Mouse (Mus musculus): ENCODE data around the gene Tnfaip1. TPM values are rescaled to one million over a fixed set of nuclear protein-coding genes. Genes with fewer than 3 reads are reported as not detected.

The Tnfaip1 gene
- total and polyA plus RNA-seq, 3 experiments = 19.5 to 44.9 (median 24.6) TPM

DNA sequence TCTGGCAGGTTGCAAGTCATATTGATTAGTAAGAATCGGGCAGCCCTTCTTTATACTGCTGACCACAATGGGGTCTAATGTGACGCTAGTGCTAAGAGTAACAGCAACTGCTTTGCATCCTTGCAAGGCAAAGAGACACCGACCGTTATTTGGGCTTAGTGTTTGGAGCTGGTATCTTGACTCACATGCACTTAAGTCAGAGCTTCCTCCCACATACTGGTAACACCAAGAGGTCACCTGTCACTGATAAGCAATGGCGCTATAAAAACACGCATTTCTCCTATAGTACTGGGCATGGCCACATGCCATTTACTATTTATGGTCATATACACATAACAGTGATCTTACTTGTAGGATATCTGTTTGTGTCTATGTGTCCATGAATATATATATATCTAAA, 46.7 kb upstream of the Tnfaip1 start:
- no peak for TF ChIP-seq EP300 (IDR thresholded peaks at IDR 0.05; ENCODE audit: low read length)
- TF ChIP-seq UBTF (IDR thresholded peaks at IDR 0.05; ENCODE audit: low read depth, low read length) = no peak
- TF ChIP-seq RCOR1 (conservative IDR thresholded peaks at IDR 0.05; ENCODE audit: low read depth, low read length) = no peak
- TF ChIP-seq ZMIZ1 (IDR thresholded peaks at IDR 0.05; ENCODE audit: low read depth, low read length) = no peak
- no peak for TF ChIP-seq POLR2A (IDR thresholded peaks at IDR 0.05; ENCODE audit: low read depth, low read length)
- no peak for TF ChIP-seq USF2 (conservative IDR thresholded peaks at IDR 0.05; ENCODE audit: low read depth, low read length)
- TF ChIP-seq MYC (IDR thresholded peaks at IDR 0.05; ENCODE audit: low read depth, low read length) = no peak
- no peak for TF ChIP-seq HCFC1 (IDR thresholded peaks at IDR 0.05; ENCODE audit: low read depth, low read length)
- TF ChIP-seq SIN3A (IDR thresholded peaks at IDR 0.05; ENCODE audit: low read length) = no peak
- no peak for TF ChIP-seq PAX5 (IDR thresholded peaks at IDR 0.05; ENCODE audit: low read length)
- TF ChIP-seq TBP (conservative IDR thresholded peaks at IDR 0.05; ENCODE audit: low read depth, low read length) = no peak
- Histone ChIP-seq H3K4me2 (ENCODE audit: insufficient read depth, low read depth, poor library complexity, severe bottlenecking) (no peak overlapping the region), H3K4me3 (replicated peaks in 1 of 3; ENCODE audit: low read depth in 2 of 3, low read length in 2 of 3, poor library complexity in 1 of 3) (no peak overlapping the region), H3K4me1 (ENCODE audit: control insufficient read depth in 1 of 2, insufficient read depth in 2 of 2) (no peaks in the 10 kb centered on the region), H3K9ac (ENCODE audit: insufficient read depth, low read depth) (no peak overlapping the region), H3K27me3 (replicated peaks) (no peaks in the 10 kb centered on the region), H3K9me3 (replicated peaks; ENCODE audit: low read length) (no peaks in the 10 kb centered on the region), H3K36me3 (replicated peaks in 1 of 2; ENCODE audit: control insufficient read depth in 1 of 2, insufficient read depth in 1 of 2, low read length in 1 of 2) (peaks cover 22 to 64% of the 10 kb centered on the region in 2 experiments), H3K79me2 (replicated peaks; ENCODE audit: control insufficient read depth, extremely low read depth, insufficient read depth, poor library complexity, severe bottlenecking) (0 out of 2 replicates have a peak, but pooled peaks cover 2% of the 10 kb centered on the region), H3K27ac (ENCODE audit: insufficient read depth, low read depth) (no peak overlapping the region)
- dilution Hi-C loops (cut with MboI; ENCODE audit: extremely low pct_ligation_motif_present, extremely low pct_unique_long_range_greater_than_20kb, low sequenced_read_pairs) (no loop called here), in situ Hi-C loops (cut with MboI; ENCODE audit: low pct_ligation_motif_present, low pct_unique_long_range_greater_than_20kb, low sequenced_read_pairs) (loop anchor here (10.0 kb wide), 1 partner anchor 372 kb away; no protein-coding TSS in a partner anchor)
- DNase-seq (ENCODE audit: extremely low read depth) = no peak

DNA sequence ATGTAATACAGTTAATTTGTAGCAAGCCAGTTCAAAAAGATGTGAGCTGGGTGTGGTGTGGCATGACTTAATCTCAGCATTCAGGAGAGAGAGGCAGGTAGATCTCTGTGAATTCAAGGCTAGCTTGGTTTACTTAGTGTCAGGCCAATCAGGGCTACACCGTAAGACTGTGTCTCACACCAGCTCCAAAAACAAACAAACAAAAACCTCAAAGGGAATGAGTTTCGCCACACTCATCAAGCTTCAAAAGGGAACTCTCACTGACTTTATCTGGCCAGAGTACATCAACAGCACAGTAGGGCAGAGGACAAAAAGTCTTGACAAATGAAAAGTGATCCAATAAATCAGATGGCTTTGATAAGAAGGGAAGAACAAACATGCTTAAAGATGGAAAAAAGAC, 38.8 kb upstream of the Tnfaip1 start:
- H3K27me3 ChIP-seq (replicated peaks) = no peaks in the 10 kb centered on the region
- H3K36me3 ChIP-seq (replicated peaks in 1 of 2; ENCODE audit: control insufficient read depth in 1 of 2, insufficient read depth in 1 of 2, low read length in 1 of 2) = peaks cover 20 to 69% of the 10 kb centered on the region in 2 experiments
- TF ChIP-seq ZNF384 (IDR thresholded peaks at IDR 0.05; ENCODE audit: low read depth, low read length) (no peak), USF1 (IDR thresholded peaks at IDR 0.05; ENCODE audit: low read depth, low read length) (no peak), CHD2 (IDR thresholded peaks at IDR 0.05; ENCODE audit: low read length) (no peak), BHLHE40 (IDR thresholded peaks at IDR 0.05; ENCODE audit: low read depth, low read length) (no peak), POLR2AphosphoS2 (IDR thresholded peaks at IDR 0.05; ENCODE audit: low read depth, low read length) (no peak), ETS1 (conservative IDR thresholded peaks at IDR 0.05; ENCODE audit: low read depth, low read length) (no peak), UBTF (IDR thresholded peaks at IDR 0.05; ENCODE audit: low read depth, low read length) (no peak), MAZ (IDR thresholded peaks at IDR 0.05; ENCODE audit: low read depth, low read length) (no peak), NELFE (IDR thresholded peaks at IDR 0.05; ENCODE audit: low read depth, low read length) (no peak), USF2 (conservative IDR thresholded peaks at IDR 0.05; ENCODE audit: low read depth, low read length) (no peak), IRF4 (IDR thresholded peaks at IDR 0.05; ENCODE audit: low read depth, low read length) (no peak), EP300 (IDR thresholded peaks at IDR 0.05; ENCODE audit: low read length) (no peak), NRF1 (IDR thresholded peaks at IDR 0.05; ENCODE audit: low read depth, low read length) (no peak), MAFK (IDR thresholded peaks at IDR 0.05; ENCODE audit: insufficient replicate concordance, low read length) (no peak), CTCF (conservative IDR thresholded peaks at IDR 0.05 in 1 of 2, IDR thresholded peaks at IDR 0.05 in 1 of 2; ENCODE audit: low read depth in 2 of 2, low read length in 2 of 2) (no peak), MAX (IDR thresholded peaks at IDR 0.05; ENCODE audit: low read length) (no peak)
- H3K9me3 ChIP-seq (replicated peaks; ENCODE audit: low read length) = no peaks in the 10 kb centered on the region
- no peak overlapping the region for H3K4me3 ChIP-seq (replicated peaks in 1 of 3; ENCODE audit: low read depth in 2 of 3, low read length in 2 of 3, poor library complexity in 1 of 3)
- no peak overlapping the region for H3K9ac ChIP-seq (ENCODE audit: insufficient read depth, low read depth)
- H3K4me1 ChIP-seq (ENCODE audit: control insufficient read depth in 1 of 2, insufficient read depth in 2 of 2) = no peaks in the 10 kb centered on the region
- dilution Hi-C loops (cut with MboI; ENCODE audit: extremely low pct_ligation_motif_present, extremely low pct_unique_long_range_greater_than_20kb, low sequenced_read_pairs) = no loop called here
- H3K79me2 ChIP-seq (replicated peaks; ENCODE audit: control insufficient read depth, extremely low read depth, insufficient read depth, poor library complexity, severe bottlenecking) = no peaks in the 10 kb centered on the region
- H3K27ac ChIP-seq (ENCODE audit: insufficient read depth, low read depth) = no peak overlapping the region
- H3K4me2 ChIP-seq (ENCODE audit: insufficient read depth, low read depth, poor library complexity, severe bottlenecking) = no peak overlapping the region
- in situ Hi-C loops (cut with MboI; ENCODE audit: low pct_ligation_motif_present, low pct_unique_long_range_greater_than_20kb, low sequenced_read_pairs) = loop anchor here (25.0 kb wide), 1 partner anchor 637 kb away; no protein-coding TSS in a partner anchor
- no peak for DNase-seq (ENCODE audit: extremely low read depth)
